Mouse (Mus musculus) cerebellum, adult 2 months (tissue): ENCODE results near the gene Slc1a2. TPM values are rescaled to one million over a fixed set of nuclear protein-coding genes. Genes with fewer than 3 reads are reported as not detected.

ENCODE experiments used
- DNase-seq, 2 experiments: peaks; one replicate each; pipeline ENCODE4 v3.0.0; 2021
- H3K27ac ChIP-seq: fragments of 200-500 bp; 2 replicates; pipeline ENCODE4 v1.5.1; 2012; ENCODE audit warnings: low read length, control low read depth, inconsistent platforms; ENCODE audit not compliant: insufficient read depth
- H3K27me3 ChIP-seq: fragments of 200-500 bp; 2 replicates; pipeline ENCODE4 v1.6.1; 2012; ENCODE audit warnings: inconsistent platforms, mild to moderate bottlenecking, low read length, moderate library complexity; ENCODE audit not compliant: control insufficient read depth, insufficient read depth
- H3K4me1 ChIP-seq: fragments of 200-500 bp; 2 replicates; pipeline ENCODE4 v1.6.1; 2011; ENCODE audit warnings: low read length; ENCODE audit not compliant: control insufficient read depth, insufficient read depth
- H3K4me3 ChIP-seq: fragments of 200-500 bp; replicated peaks from 2 replicates; pipeline ENCODE3; 2011; ENCODE audit warnings: mild to moderate bottlenecking, low read depth, low read length, control low read depth; ENCODE audit not compliant: insufficient read depth
- CTCF ChIP-seq: fragments of 200-500 bp; IDR thresholded peaks from 2 replicates; pipeline ENCODE4 v1.5.1; 2011; ENCODE audit warnings: low read depth, mild to moderate bottlenecking, control low read depth, low read length, moderate library complexity, borderline replicate concordance; ENCODE audit not compliant: insufficient read depth
- POLR2A ChIP-seq: fragments of 200-500 bp; IDR thresholded peaks from 2 replicates; pipeline ENCODE4 v1.6.1; 2011; ENCODE audit warnings: low read length, control low read depth, borderline replicate concordance; ENCODE audit not compliant: insufficient read depth
- WGBS: fragments of 180-500 bp; shearing (Covaris S2); methylation state at CpG from one replicate; pipeline ENCODE4 v1.1.7; 2018; 5-methylcytosine and 5-hydroxymethylcytosine counted together
- polyA plus RNA-seq: library from polyadenylated mRNA; depleted of rRNA; stranded (reverse); fragments of >200 nt; gene quantifications from 2 replicates; pipeline ENCODE4 v1.2.3, GENCODE M21; 2012

Slc1a2 gene
- polyA plus RNA-seq, 1 experiment, result 219 TPM

DNA sequence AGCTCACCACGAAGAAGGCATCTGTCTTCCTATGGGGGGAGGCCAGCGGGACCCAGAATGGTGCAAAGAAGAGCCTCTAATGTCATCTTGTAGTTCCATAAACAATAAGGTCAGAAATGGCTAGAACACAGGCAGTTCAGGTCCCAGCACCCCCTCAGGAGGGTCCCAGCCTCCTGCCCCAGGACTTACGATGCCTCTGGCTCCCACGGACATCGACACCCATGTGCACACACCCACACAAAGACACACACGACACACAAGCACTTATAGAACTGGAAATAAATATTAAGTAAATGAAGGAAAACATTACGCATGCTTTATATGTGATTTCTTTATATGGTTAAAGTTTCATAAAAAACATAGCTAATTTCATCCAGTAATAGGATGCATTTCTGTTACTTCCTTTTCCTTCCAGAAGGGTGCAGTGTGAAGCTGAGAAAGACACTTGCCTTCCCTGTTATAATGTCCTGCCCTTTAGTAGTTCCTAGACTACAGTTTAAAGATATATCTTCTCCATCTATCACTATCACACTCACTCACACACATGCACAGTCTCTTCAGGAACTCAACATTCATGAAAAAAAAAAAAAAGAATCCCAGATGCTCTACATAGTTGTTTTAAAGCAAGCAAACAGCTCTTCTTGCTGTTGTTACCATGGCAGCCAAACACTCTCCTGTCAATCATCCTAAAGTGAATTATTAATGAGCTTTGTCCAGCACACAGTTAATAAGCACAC is 27.1 kb downstream of the Slc1a2 start:
- Histone ChIP-seq H3K4me1 (peaks cover 8% of the 10 kb centered on the region), H3K27me3 (no peaks in the 10 kb centered on the region), H3K27ac (no peak overlapping the region), H3K4me3 (no peak overlapping the region)
- 83% methylated on average over 7 of the region's 7 CpGs for WGBS
- DNase-seq, result peak in 1 of 2 experiments; percentile 18
- TF ChIP-seq CTCF, result no peak
- TF ChIP-seq POLR2A, result no peak

DNA sequence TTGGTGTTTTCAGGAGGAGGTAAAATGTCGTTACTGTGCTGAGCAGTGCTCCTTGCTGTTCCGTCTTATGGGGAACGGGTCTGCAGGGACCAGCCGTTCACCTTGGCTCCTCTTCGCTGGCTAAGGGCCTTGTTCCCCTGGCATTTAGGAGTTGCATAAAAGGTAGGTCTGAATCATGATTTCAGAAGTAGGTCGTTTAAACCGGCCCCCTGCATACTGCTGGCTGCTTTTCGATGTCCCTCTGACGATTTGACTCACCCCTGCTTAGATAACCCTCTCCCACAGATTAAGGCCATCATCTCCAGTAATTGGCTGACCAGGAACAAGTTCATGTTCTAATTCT is 27.6 kb downstream of the Slc1a2 start:
- Histone ChIP-seq H3K27me3 (no peaks in the 10 kb centered on the region), H3K4me1 (peaks cover 8% of the 10 kb centered on the region), H3K4me3 (no peak overlapping the region), H3K27ac (no peak overlapping the region)
- DNase-seq, result peak in 1 of 2 experiments; percentile 9
- TF ChIP-seq CTCF (no peak), POLR2A (no peak)
- 24% methylated on average over 9 of the region's 9 CpGs for WGBS

DNA sequence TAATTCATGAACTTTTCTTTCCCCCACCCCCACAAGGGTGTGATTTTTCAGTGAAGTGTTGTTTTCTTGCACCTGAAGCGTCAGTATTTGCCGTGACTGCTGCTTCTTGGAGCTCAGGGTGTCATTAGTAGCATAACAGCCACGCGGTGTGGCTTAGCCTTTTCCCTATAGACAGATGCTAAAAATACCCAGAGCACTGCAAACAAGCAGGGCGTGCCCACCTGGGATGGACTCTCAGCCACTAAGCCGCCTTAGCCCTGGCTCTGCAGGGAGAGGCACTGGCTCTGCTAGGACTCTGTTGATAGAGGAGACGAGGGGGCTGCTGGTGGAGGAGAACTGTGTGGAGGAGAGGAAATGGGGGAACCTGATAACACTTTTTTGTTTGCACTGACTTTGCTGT is 35.1 kb downstream of the Slc1a2 start:
- Histone ChIP-seq H3K27ac (no peak overlapping the region), H3K4me3 (no peak overlapping the region), H3K27me3 (no peaks in the 10 kb centered on the region; the same call in 1 of the 2 replicates), H3K4me1 (peaks cover 2% of the 10 kb centered on the region; the same call in 1 of the 2 replicates)
- TF ChIP-seq CTCF (no peak), POLR2A (no peak)
- DNase-seq, result no peak
- 84% methylated on average over 7 of the region's 7 CpGs for WGBS

DNA sequence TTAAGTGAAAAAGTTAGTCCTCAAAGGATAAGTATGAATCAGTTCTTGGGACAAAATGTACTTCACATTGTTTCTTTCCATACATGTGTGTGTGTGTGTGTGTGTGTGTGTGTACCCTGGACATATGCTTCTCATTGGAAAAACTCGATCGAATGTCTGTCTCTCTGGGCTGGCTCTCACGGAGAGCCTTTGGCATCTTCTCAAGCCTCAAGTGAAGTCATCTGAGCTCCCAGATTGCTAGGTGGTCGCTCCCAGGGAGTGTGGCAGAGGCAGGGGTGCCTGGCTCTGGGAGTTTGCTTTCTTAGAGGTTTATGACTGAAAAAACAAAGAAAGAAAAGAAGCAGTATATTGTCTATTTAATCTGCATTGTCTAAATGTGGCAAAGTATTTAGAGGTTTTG is 36.3 kb downstream of the Slc1a2 start:
- no peaks in the 10 kb centered on the region; the same call in 1 of the 2 replicates for H3K27me3 ChIP-seq

DNA sequence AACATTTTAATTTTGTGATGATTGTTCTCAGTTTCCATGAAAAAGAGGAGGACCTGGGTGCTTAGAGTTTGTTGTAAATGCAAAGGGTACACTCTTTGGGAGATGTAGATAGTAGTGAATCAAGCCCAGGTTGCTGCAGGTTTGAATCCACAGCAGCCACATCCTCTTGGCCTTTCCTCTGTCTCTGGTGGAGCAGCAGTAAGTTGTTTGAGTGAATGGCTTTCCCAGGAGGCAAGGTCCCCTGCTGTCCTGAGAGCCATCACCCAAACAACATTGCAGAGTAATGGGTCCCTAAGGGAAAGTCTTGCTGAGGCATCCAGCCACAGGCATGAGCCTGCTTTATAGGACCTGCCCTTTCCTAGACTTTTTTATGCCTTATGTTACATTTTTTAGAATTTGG is 37.1 kb downstream of the Slc1a2 start:
- Histone ChIP-seq H3K27me3 (no peaks in the 10 kb centered on the region; the same call in 1 of the 2 replicates), H3K4me1 (peaks cover 2% of the 10 kb centered on the region; the same call in 1 of the 2 replicates), H3K27ac (no peak overlapping the region), H3K4me3 (no peak overlapping the region)
- TF ChIP-seq CTCF (no peak), POLR2A (no peak)
- DNase-seq, result no peak

More for the DNA sequence above, 36.3 kb downstream of the Slc1a2 start:
- DNase-seq, result no peak
- Histone ChIP-seq H3K27ac (no peak overlapping the region), H3K4me1 (peaks cover 2% of the 10 kb centered on the region; the same call in 1 of the 2 replicates), H3K4me3 (no peak overlapping the region)
- TF ChIP-seq CTCF (no peak), POLR2A (no peak)
- 32% methylated on average over 4 of the region's 4 CpGs for WGBS

DNA sequence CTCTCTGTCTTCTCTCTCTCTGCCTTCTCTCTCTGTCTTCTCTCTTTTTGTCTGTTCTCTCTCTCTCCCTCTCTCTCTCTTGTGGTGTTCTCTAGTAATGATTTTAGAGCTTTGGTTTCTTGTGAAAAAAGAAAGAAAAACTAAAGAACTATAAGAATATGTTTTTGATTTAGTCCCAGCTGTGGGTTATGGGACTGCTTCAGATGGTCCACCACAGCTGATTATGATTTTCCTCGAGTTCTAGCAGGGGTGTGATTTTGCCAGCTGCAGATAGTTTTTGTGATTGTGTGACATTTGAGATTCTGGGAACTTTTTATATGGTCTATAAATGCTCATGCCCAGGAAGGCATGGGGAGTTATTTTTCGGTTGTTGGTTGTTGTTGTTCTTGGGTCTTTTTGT is 39.3 kb downstream of the Slc1a2 start:
- Histone ChIP-seq H3K27ac (no peak overlapping the region), H3K4me3 (no peak overlapping the region), H3K4me1 (peaks cover 2% of the 10 kb centered on the region; the same call in 1 of the 2 replicates), H3K27me3 (no peaks in the 10 kb centered on the region; the same call in 1 of the 2 replicates)
- no peak for DNase-seq
- no peak for TF ChIP-seq POLR2A
- 68% methylated on average over 2 of the region's 2 CpGs for WGBS

DNA sequence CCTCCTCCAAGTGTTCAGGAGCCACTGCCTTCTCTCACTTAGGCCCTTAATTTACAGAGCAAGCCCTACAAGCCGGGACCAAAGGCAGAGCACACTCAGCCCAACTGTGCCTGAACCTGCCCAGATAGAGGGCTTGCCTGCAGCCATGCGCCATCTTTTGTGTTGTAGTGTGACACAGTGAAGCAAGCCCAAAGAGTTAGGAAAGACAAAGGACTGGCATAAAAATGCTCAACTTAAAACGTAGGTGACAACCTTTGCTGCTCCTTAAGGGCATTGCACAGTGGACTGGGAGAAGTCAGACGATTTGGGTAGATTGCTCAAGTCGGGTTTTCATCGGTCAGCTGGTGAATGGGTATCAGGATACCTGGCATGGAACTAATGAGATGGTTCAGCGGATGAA is 41.5 kb downstream of the Slc1a2 start:
- Histone ChIP-seq H3K4me3 (no peak overlapping the region), H3K27ac (no peak overlapping the region), H3K27me3 (no peaks in the 10 kb centered on the region; the same call in 1 of the 2 replicates), H3K4me1 (no peaks in the 10 kb centered on the region)
- TF ChIP-seq CTCF (no peak), POLR2A (no peak)
- 93% methylated on average over 7 of the region's 7 CpGs for WGBS
- DNase-seq, result no peak

DNA sequence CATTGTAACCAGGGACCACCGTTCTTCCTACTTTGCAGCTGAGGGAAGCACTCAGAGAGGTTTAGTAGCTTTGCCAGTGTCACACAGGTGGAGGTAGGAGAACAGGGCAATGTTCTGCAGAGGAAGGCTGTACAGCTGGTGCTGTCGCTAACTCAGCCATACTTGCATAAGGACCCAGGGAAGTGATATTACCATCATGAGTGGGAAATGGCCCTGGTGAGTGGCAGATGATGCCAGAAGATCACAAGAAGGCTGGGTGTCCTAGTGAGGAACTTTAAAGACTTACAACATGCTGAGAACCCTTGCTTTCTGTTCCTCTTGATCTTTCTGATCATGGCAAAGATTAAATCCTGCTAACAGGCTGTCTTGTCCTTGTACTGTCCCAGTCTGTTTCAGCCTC is 42.2 kb downstream of the Slc1a2 start:
- Histone ChIP-seq H3K27me3 (no peaks in the 10 kb centered on the region), H3K4me1 (no peaks in the 10 kb centered on the region; the same call in 1 of the 2 replicates), H3K4me3 (no peak overlapping the region), H3K27ac (no peak overlapping the region)
- TF ChIP-seq CTCF, result no peak
- no peak for TF ChIP-seq POLR2A
- 96% methylated on average over 2 of the region's 2 CpGs for WGBS
- no peak for DNase-seq
